Mouse (Mus musculus): ENCODE data around the gene Mtx1. TPM values are rescaled to one million over a fixed set of nuclear protein-coding genes. Genes with fewer than 3 reads are reported as not detected.

Gene Mtx1
- polyA plus RNA-seq, 1 experiment, result 153 TPM

DNA sequence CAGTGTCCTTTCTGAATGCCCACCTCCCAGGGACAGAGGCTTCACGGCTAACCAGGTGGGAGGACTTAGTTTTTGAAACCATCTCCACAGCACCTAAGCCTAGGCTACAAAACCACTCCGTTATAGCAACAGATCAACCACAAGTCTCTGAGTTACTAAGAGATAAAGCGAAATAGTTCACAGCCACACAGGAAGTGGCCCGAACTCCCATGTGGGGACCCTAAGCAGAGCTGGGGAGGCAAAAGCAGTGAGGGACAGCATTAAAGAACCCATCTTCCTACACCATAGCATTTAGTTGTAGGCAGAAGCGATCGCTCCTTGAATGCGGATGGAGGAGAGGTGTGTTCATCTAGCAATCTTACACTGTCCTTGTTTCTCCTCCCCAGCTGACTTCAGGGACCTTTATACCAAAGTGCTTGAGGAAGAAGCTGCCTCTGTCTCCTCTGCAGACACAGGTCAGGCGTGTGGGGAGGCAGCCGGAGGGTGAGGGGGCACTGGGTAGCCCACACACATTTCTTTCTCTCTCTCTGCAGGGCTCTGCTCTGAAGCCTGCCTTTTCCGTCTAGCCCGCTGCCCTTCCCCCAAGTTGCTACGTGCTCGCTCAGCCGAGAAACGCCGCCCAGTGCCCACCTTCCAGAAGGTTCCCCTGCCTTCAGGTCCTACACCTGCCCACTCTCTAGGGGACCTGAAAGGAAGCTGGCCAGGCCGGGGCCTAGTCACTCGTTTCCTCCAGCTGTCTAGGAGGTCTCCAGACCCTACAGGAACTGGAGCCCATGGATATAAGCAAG is 39.0 kb downstream of the Mtx1 start:
- 65% methylated on average over 18 of the region's 18 CpGs for WGBS
- no peak for TF ChIP-seq CTCF (IDR thresholded peaks at IDR 0.05; ENCODE audit: borderline replicate concordance, insufficient read depth, low read depth, low read length)
- TF ChIP-seq POLR2A (IDR thresholded peaks at IDR 0.05; ENCODE audit: borderline replicate concordance, insufficient read depth, low read length), result no peak
- no peak overlapping the region for H3K27ac ChIP-seq (ENCODE audit: insufficient read depth, low read length)
- H3K4me3 ChIP-seq (replicated peaks; ENCODE audit: insufficient read depth, low read depth, low read length), result no peak overlapping the region
- no peaks in the 10 kb centered on the region for H3K27me3 ChIP-seq (ENCODE audit: control insufficient read depth, insufficient read depth, low read length)
- no peak for DNase-seq
- peaks cover 8% of the 10 kb centered on the region for H3K4me1 ChIP-seq (ENCODE audit: control insufficient read depth, insufficient read depth, low read length)

DNA sequence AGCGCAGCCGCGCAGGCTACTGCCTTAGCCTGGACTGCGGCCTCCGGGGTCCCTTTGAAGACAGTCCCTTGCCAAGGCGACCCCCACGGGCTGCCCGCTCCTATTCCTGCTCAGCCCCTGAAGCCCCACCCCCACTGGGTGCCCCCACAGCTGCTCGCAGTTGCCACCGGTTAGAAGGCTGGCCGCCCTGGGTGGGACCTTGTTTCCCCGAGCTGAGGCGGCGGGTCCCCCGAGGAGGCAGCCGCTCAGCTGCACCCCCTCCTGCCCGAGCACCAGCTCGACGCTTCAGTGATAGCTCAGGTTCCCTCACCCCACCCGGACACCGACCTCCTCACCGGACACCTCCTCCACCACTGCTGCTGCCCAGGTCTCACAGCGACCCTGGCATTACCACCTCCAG is 39.7 kb downstream of the Mtx1 start:
- H3K27ac ChIP-seq (ENCODE audit: insufficient read depth, low read length), result no peak overlapping the region
- WGBS, result 41% methylated on average over 23 of the region's 23 CpGs
- TF ChIP-seq POLR2A (IDR thresholded peaks at IDR 0.05; ENCODE audit: borderline replicate concordance, insufficient read depth, low read length), result no peak
- no peak for TF ChIP-seq CTCF (IDR thresholded peaks at IDR 0.05; ENCODE audit: borderline replicate concordance, insufficient read depth, low read depth, low read length)
- H3K27me3 ChIP-seq (ENCODE audit: control insufficient read depth, insufficient read depth, low read length), result no peaks in the 10 kb centered on the region
- peaks cover 8% of the 10 kb centered on the region for H3K4me1 ChIP-seq (ENCODE audit: control insufficient read depth, insufficient read depth, low read length)
- DNase-seq, result no peak
- H3K4me3 ChIP-seq (replicated peaks; ENCODE audit: insufficient read depth, low read depth, low read length), result no peak overlapping the region

DNA sequence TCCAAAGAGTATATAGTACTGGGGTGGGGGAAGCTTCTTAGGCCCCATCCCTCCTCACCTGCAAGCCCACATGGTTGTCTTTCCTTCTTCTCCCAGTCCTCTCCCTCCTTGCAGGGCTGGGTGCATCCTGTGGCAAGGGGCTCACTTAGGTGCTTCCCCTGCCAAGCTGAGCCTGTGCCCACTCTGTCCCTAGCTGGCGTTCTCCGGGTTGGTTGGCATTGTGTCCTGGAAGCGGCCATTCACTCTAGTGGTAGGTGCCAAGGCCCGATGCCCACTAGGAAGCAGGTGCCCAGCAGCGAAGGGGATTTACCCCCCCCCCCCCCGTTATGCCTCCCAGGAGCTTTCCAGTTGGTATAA is 43.0 kb downstream of the Mtx1 start:
- Histone ChIP-seq H3K4me3 (replicated peaks; ENCODE audit: insufficient read depth, low read depth, low read length) (peak overlapping the region; percentile 69), H3K4me1 (ENCODE audit: control insufficient read depth, insufficient read depth, low read length) (peaks cover 13% of the 10 kb centered on the region), H3K27me3 (ENCODE audit: control insufficient read depth, insufficient read depth, low read length) (no peaks in the 10 kb centered on the region), H3K27ac (ENCODE audit: insufficient read depth, low read length) (peak overlapping the region; percentile 66)
- TF ChIP-seq POLR2A (IDR thresholded peaks at IDR 0.05; ENCODE audit: borderline replicate concordance, insufficient read depth, low read length) (no peak), CTCF (IDR thresholded peaks at IDR 0.05; ENCODE audit: borderline replicate concordance, insufficient read depth, low read depth, low read length) (no peak)
- WGBS, result 5% methylated on average over 6 of the region's 6 CpGs
- peak; percentile 43 to 48 for DNase-seq

DNA sequence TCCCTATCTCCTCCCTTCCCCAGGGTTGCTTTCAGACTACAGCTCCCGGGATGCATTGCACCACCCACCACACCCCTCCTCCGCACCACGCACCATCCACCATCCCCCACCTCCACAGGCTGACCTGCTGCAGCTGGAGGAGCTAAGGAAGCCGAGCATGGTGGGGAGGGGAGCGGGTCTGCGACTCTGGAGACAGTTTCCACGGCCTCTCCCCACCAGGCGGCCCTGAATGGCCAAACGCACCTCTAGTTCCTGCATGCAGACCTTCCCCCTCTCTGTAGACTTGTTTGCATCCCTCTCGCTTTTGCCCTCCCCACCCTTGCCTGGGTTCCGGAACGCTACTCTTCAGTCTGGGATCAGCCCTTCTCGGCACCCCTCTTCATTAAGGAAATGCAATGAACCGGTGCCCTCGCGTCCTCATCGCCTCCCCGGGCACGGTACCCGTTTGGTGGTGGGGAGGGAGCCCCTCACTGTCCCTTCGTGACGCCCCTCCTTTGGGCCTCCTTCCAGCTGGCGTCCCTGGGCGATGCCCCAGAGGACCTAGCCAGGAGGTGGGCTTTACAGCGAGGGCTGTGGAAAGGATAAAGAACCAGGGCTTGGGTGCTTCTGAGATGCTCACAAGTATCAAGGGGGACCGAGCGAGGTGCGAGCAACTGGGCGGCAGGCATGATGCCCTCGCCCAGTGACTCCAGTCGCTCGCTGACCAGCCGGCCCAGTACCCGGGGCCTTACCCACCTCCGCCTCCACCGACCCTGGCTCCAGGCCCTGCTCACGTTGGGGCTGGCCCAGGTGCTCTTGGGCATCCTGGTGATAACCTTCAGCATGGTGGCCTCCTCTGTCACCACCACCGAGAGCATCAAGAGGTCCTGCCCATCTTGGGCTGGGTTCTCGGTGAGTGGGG is 43.6 kb downstream of the Mtx1 start, which contains the start of gene Fam189b:
Gene Fam189b (plus strand): TSS at position 86 of the 901 bp plus-strand sequence.
- no peaks in the 10 kb centered on the region for H3K27me3 ChIP-seq (ENCODE audit: control insufficient read depth, insufficient read depth, low read length)
- H3K4me3 ChIP-seq (replicated peaks; ENCODE audit: insufficient read depth, low read depth, low read length), result peak within 1 kb of the TSS; percentile 69
- under 1% methylated on average over 39 of the region's 39 CpGs for WGBS
- peaks cover 16% of the 10 kb centered on the region for H3K4me1 ChIP-seq (ENCODE audit: control insufficient read depth, insufficient read depth, low read length)
- H3K27ac ChIP-seq (ENCODE audit: insufficient read depth, low read length), result peak within 1 kb of the TSS; percentile 66
- DNase-seq, result peak; percentile 90 to 91
- TF ChIP-seq CTCF (IDR thresholded peaks at IDR 0.05; ENCODE audit: borderline replicate concordance, insufficient read depth, low read depth, low read length) (no peak), POLR2A (IDR thresholded peaks at IDR 0.05; ENCODE audit: borderline replicate concordance, insufficient read depth, low read length) (peak; percentile 86)

DNA sequence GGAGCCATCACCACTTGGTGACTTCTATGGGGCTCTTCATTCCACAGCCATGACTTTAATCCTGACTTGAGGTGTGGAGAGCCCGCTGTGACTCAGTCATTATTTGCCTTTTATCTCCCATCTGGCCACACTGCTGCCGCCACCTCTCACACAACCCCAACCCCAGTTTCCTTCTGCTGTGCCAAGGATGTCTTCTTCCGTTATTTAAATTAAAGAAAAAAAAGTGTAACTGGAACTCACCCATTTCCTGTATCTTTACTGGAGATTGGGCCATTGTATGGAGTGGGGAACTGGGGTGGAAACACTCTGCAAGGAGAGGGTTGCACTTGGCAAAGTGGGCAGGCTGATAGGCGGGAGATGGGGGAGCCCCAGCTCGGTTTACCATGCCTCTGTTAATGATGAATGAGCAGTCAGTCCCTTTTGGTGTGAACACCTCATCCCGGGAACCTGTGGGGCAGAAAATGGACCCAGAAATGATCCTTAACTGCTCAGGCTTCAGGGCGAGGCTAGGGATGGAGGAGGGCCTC is 44.3 kb downstream of the Mtx1 start:
- Histone ChIP-seq H3K27me3 (ENCODE audit: control insufficient read depth, insufficient read depth, low read length) (no peaks in the 10 kb centered on the region), H3K4me1 (ENCODE audit: control insufficient read depth, insufficient read depth, low read length) (peaks cover 19% of the 10 kb centered on the region), H3K27ac (ENCODE audit: insufficient read depth, low read length) (no peak overlapping the region), H3K4me3 (replicated peaks; ENCODE audit: insufficient read depth, low read depth, low read length) (peak overlapping the region; percentile 69)
- no peak for DNase-seq
- no peak for TF ChIP-seq POLR2A (IDR thresholded peaks at IDR 0.05; ENCODE audit: borderline replicate concordance, insufficient read depth, low read length)
- WGBS, result 45% methylated on average over 7 of the region's 7 CpGs

DNA sequence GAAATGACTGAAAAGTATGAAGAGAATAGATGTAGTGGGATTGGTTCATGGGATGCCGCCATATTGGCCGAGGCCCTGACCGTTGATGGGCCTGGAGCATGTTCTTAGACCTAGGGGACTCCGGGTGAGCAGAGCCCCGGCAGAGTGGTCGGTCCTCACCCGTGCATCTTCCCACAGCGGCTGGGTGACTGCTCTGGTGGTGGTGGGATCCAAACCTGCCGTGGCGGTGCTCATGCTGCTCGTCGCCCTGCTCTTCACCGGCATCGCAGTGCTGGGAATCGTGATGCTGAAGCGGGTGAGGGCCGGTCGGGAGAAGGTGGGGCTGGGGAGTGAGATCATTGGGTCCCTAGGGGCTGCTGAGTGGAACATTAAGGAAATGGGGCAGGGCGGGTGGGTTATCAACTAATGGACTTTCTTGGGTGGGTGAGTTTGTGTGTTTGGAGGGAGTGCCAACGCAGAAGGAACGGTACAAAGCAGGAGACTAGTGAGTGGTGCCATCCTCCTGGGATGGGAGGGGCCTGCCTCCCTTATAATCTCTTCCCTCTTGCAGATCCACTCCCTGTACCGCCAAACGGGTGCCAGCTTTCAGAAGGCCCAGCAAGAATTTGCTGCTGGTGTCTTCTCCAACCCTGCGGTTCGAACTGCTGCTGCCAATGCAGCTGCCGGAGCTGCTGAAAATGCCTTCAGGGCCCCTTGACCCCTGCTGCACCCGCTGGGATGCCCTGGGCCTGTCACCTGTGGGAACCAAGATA is 45.0 kb downstream of the Mtx1 start:
- TF ChIP-seq CTCF (IDR thresholded peaks at IDR 0.05; ENCODE audit: borderline replicate concordance, insufficient read depth, low read depth, low read length) (no peak), POLR2A (IDR thresholded peaks at IDR 0.05; ENCODE audit: borderline replicate concordance, insufficient read depth, low read length) (no peak)
- H3K27me3 ChIP-seq (ENCODE audit: control insufficient read depth, insufficient read depth, low read length), result no peaks in the 10 kb centered on the region
- 91% methylated on average over 27 of the region's 27 CpGs for WGBS
- no peak overlapping the region for H3K27ac ChIP-seq (ENCODE audit: insufficient read depth, low read length)
- peaks cover 19% of the 10 kb centered on the region for H3K4me1 ChIP-seq (ENCODE audit: control insufficient read depth, insufficient read depth, low read length)
- no peak overlapping the region for H3K4me3 ChIP-seq (replicated peaks; ENCODE audit: insufficient read depth, low read depth, low read length)
- no peak for DNase-seq

DNA sequence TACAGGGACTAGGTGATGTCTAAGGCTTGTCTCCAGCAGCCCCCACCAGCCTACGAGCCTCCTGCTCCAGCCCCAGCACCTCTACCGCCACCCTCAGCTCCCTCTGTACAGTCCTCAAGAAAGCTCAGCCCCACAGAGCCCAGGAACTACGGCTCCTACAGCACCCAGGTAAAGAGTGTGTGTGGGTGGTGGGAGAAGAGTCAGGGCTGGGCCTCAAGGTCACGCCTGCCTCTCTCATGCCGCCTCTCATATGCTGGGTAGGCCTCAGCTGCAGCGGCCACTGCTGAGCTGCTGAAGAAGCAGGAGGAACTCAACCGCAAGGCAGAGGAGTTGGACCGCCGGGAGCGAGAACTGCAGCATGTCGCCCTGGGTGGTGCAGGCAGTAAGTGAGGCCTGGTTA is 47.8 kb downstream of the Mtx1 start:
- no peaks in the 10 kb centered on the region for H3K27me3 ChIP-seq (ENCODE audit: control insufficient read depth, insufficient read depth, low read length)
- H3K4me1 ChIP-seq (ENCODE audit: control insufficient read depth, insufficient read depth, low read length), result peaks cover 14% of the 10 kb centered on the region
- no peak overlapping the region for H3K4me3 ChIP-seq (replicated peaks; ENCODE audit: insufficient read depth, low read depth, low read length)
- 86% methylated on average over 11 of the region's 11 CpGs for WGBS
- H3K27ac ChIP-seq (ENCODE audit: insufficient read depth, low read length), result no peak overlapping the region
- DNase-seq, result no peak
- TF ChIP-seq CTCF (IDR thresholded peaks at IDR 0.05; ENCODE audit: borderline replicate concordance, insufficient read depth, low read depth, low read length), result no peak
- TF ChIP-seq POLR2A (IDR thresholded peaks at IDR 0.05; ENCODE audit: borderline replicate concordance, insufficient read depth, low read length), result no peak

Measured in cerebellum, adult 2 months (tissue).